In the genomic region with DNA sequence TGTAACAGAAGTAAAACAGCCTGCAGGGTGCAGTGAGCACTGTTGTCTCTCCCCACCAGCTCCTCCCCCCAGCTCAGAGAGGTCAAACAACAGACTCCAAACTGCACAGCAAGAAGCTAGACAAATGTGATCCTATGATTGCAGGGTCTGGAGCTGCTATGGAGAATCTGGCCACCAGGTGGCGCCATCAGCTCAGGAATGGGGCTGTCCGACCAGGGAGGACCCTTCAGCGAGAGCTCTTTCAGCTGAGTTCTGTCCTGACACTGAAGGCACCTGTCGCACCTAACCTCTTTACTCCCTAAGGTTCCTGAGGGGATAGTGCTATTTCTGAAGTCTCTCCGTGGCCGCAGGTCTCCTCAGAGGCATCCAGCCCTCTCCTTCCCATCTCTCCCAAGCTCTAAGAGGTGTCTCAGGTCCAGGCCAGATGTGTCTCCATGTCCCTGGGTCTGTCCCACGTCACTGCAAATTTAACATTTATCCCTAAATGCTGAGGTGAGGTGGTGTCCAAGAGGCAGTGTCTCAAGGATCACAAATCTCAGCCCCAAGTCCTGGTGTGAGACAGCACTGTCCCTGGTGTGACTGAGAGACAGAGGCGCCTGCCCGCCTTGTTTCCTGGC, we compare ENCODE assay signal across 9 mouse cellular contexts. TPM values are rescaled to one million over a fixed set of nuclear protein-coding genes. Genes with fewer than 3 reads are reported as not detected.
DNase-seq lines count a peak whose midpoint lies in the region; ATAC-seq lines count a peak whose summit lies in the region.
"Had no signal": no experiment of that assay in that cellular context is flagged by ENCODE, and none has a peak within 500 bp of the region (broad histone marks: within the 10 kb centered on the region; RNA-seq: fewer than 3 reads in every experiment).

No protein-coding gene starts in this region.

- no peaks in the 10 kb centered on the region for H3K36me3 ChIP-seq in hindbrain, embryonic 14.5 days (replicated peaks; ENCODE audit: control insufficient read depth, insufficient read depth)

- H3K27me3 ChIP-seq in hindbrain, embryonic 14.5 days (ENCODE audit: control insufficient read depth, insufficient read depth, low read length): no peaks in the 10 kb centered on the region

- H3K4me1 ChIP-seq in hindbrain, embryonic 14.5 days (replicated peaks; ENCODE audit: control insufficient read depth, insufficient read depth, low read length): no peaks in the 10 kb centered on the region

- no peak overlapping the region for H3K4me2 ChIP-seq in hindbrain, embryonic 14.5 days (replicated peaks)

- 33% methylated on average over 9 of the region's 9 CpGs for WGBS in hindbrain, embryonic 14.5 days

- H3K9ac ChIP-seq in hindbrain, embryonic 14.5 days: no peak overlapping the region

- ATAC-seq in hindbrain, embryonic 14.5 days (ENCODE audit: low FRiP score): peak; percentile 77; the same call in 1 of the 2 replicates

- H3K9me3 ChIP-seq in hindbrain, embryonic 14.5 days (ENCODE audit: control insufficient read depth, low read length): no peaks in the 10 kb centered on the region
- H3K9me3 ChIP-seq: megakaryocyte, embryonic 14.5 days had no signal

- H3K4me3 ChIP-seq in hindbrain, embryonic 14.5 days (replicated peaks; ENCODE audit: low read length): no peak overlapping the region
- H3K4me3 ChIP-seq: megakaryocyte, embryonic 14.5 days had no signal

- H3K27ac ChIP-seq in hindbrain, embryonic 14.5 days: no peak overlapping the region

- DNase-seq in R1 (ENCODE audit: low read depth, low spot score): peak; percentile 77
- peak; percentile 82 for DNase-seq in cerebellum, adult 9-11 months
- peak; percentile 47 to 94 for DNase-seq in frontal cortex, adult 2 months (ENCODE audit: extremely low spot score in 1 of 2, low spot score in 1 of 2)
- peak; percentile 95 for DNase-seq in hindbrain, embryonic 14.5 days (ENCODE audit: low spot score)
- DNase-seq in layer of hippocampus, postnatal 25 days (ENCODE audit: extremely low spot score in 1 of 2, low spot score in 1 of 2): peak; percentile 94 to 99
- DNase-seq in lung, postnatal 4 days: peak; percentile 72 to 85
- DNase-seq in right cerebral cortex, postnatal 10 days (ENCODE audit: low spot score in 2 of 2): peak; percentile 80 to 92
- peak; percentile 92 for DNase-seq in urinary bladder, postnatal 25 days (ENCODE audit: low spot score)

RNA-seq across cellular contexts. Expression of a gene that starts 16.0 kb away (rescaled TPM):
- 0.65 and 0.82 TPM in 2 replicates for polyA plus RNA-seq in frontal cortex, adult 2 months (2012; rRNA removed)
- 0.43 TPM in 1 of 2 replicates, not detected in the other for polyA plus RNA-seq in hindbrain, embryonic 14.5 days (2014; fragmentation: Nextera tagmentation; extraction: Ambion mirVana)
- total RNA-seq in layer of hippocampus, postnatal 25 days (2021): 1 to 10 TPM; 2.0 to 2.1 TPM

RNA-seq across cellular contexts. Expression of a gene that starts 47.3 kb away (rescaled TPM):
- polyA plus RNA-seq in frontal cortex, adult 2 months (2012; rRNA removed): 45.3 and 63.2 TPM in 2 replicates
- polyA plus RNA-seq in hindbrain, embryonic 14.5 days (2014; fragmentation: Nextera tagmentation; extraction: Ambion mirVana): 35.2 and 37.4 TPM in 2 replicates
- 10 to 100 TPM; 37.3 to 39.6 TPM for total RNA-seq in layer of hippocampus, postnatal 25 days (2021)
